Mouse (Mus musculus) hindbrain, embryonic 13.5 days (tissue): ENCODE data around the gene Krt71. TPM values are rescaled to one million over a fixed set of nuclear protein-coding genes. Genes with fewer than 3 reads are reported as not detected.

Experiments
- ATAC-seq: fragments of 200-750 bp; cut with Nextera tagmentation; 2 replicates; pipeline ENCODE4 v1.8.0; 2017; ENCODE audit warnings: moderate TSS enrichment; ENCODE audit not compliant: low FRiP score
- H3K27ac ChIP-seq: fragments of 300-500 bp; sonication (generic); 2 replicates; pipeline ENCODE4 v1.5.1; 2015; ENCODE audit warnings: inconsistent platforms, mild to moderate bottlenecking, moderate library complexity
- H3K27me3 ChIP-seq: fragments of 300-500 bp; sonication (generic); 2 replicates; pipeline ENCODE4 v1.6.1; 2015; ENCODE audit warnings: mild to moderate bottlenecking, inconsistent platforms
- H3K36me3 ChIP-seq: fragments of 300-500 bp; sonication (generic); 2 replicates; pipeline ENCODE4 v1.6.1; 2015; ENCODE audit warnings: mild to moderate bottlenecking, inconsistent platforms
- H3K4me1 ChIP-seq: fragments of 300-500 bp; sonication (generic); replicated peaks from 2 replicates; pipeline ENCODE4 v1.6.1; 2015; ENCODE audit warnings: inconsistent platforms
- H3K4me2 ChIP-seq: fragments of 300-500 bp; sonication (generic); 2 replicates; pipeline ENCODE4 v1.6.1; 2015; ENCODE audit warnings: inconsistent platforms, mild to moderate bottlenecking, moderate library complexity
- H3K4me3 ChIP-seq: fragments of 300-500 bp; sonication (generic); 2 replicates; pipeline ENCODE4 v1.5.1; 2015; ENCODE audit warnings: mild to moderate bottlenecking, inconsistent platforms
- H3K9ac ChIP-seq: fragments of 300-500 bp; sonication (generic); 2 replicates; pipeline ENCODE4 v1.6.1; 2015; ENCODE audit warnings: mild to moderate bottlenecking, inconsistent platforms
- H3K9me3 ChIP-seq: fragments of 300-500 bp; sonication (generic); 2 replicates; pipeline ENCODE4 v1.6.1; 2016; ENCODE audit warnings: inconsistent platforms
- WGBS: fragments of 180-500 bp; shearing (Covaris S2); methylation state at CpG from one replicate; pipeline ENCODE4 v1.1.7; 2015; 5-methylcytosine and 5-hydroxymethylcytosine counted together
- polyA plus RNA-seq: library from polyadenylated mRNA; unstranded; fragments of >200 nt; fragmentation: Nextera tagmentation; extraction: Ambion mirVana; gene quantifications from 2 replicates; pipeline ENCODE4 v1.2.1, GENCODE M21; 2015

Krt71 gene
- 0.31 and 0.45 TPM in 2 replicates for polyA plus RNA-seq

GRCm38 (mm10) chr15:101742711-101743110 lies at the start of gene Krt71:
Krt71 (minus strand) TSS chr15:101743109.
- no peak within 1 kb of the TSS for H3K4me2 ChIP-seq
- H3K36me3 ChIP-seq: no peaks in the 10 kb centered on the region
- no peaks in the 10 kb centered on the region for H3K9me3 ChIP-seq
- ATAC-seq: no peak
- 58% methylated on average over 14 of the region's 14 CpGs for WGBS
- no peak within 1 kb of the TSS for H3K9ac ChIP-seq
- H3K27ac ChIP-seq: no peak within 1 kb of the TSS
- H3K4me3 ChIP-seq: no peak within 1 kb of the TSS
- H3K4me1 ChIP-seq: no peaks in the 10 kb centered on the region
- no peaks in the 10 kb centered on the region for H3K27me3 ChIP-seq

GRCm38 (mm10) chr15:101790867-101791266 lies 48.0 kb upstream of the Krt71 start:
- H3K27me3 ChIP-seq: 0 out of 2 replicates have a peak, but pooled peaks cover 3% of the 10 kb centered on the region
- peaks cover 17% of the 10 kb centered on the region for H3K4me1 ChIP-seq
- no peak for ATAC-seq
- no peaks in the 10 kb centered on the region for H3K36me3 ChIP-seq
- no peak overlapping the region for H3K4me2 ChIP-seq
- peak overlapping the region; percentile 52 for H3K27ac ChIP-seq
- no peak overlapping the region for H3K9ac ChIP-seq
- H3K4me3 ChIP-seq: no peak overlapping the region
- WGBS: 15% methylated on average over 3 of the region's 3 CpGs
- no peaks in the 10 kb centered on the region for H3K9me3 ChIP-seq

GRCm38 (mm10) chr15:101786360-101786759 lies 43.5 kb upstream of the Krt71 start, which contains the start of gene Krt72:
Krt72 (minus strand) TSS chr15:101786460.
- no peaks in the 10 kb centered on the region for H3K9me3 ChIP-seq
- WGBS: 90% methylated on average over 18 of the region's 18 CpGs
- H3K27me3 ChIP-seq: no peaks in the 10 kb centered on the region
- H3K4me1 ChIP-seq: peaks cover 16% of the 10 kb centered on the region
- H3K36me3 ChIP-seq: no peaks in the 10 kb centered on the region
- no peak within 1 kb of the TSS for H3K27ac ChIP-seq
- no peak for ATAC-seq
- no peak within 1 kb of the TSS for H3K4me2 ChIP-seq
- no peak within 1 kb of the TSS for H3K9ac ChIP-seq
- no peak within 1 kb of the TSS for H3K4me3 ChIP-seq

- WGBS: 83% methylated on average over 10 of the region's 10 CpGs
- no peaks in the 10 kb centered on the region for H3K27me3 ChIP-seq
- no peak overlapping the region for H3K9ac ChIP-seq
Measured at GRCm38 (mm10) chr15:101773420-101773819, 30.5 kb upstream of the Krt71 start.

GRCm38 (mm10) chr15:101772711-101773081 lies 29.8 kb upstream of the Krt71 start:
- Histone ChIP-seq H3K36me3 (no peaks in the 10 kb centered on the region), H3K4me3 (no peak overlapping the region), H3K9me3 (no peaks in the 10 kb centered on the region), H3K4me2 (no peak overlapping the region), H3K9ac (0 out of 2 replicates have a peak overlapping the region, but pooled peaks have one; percentile 14), H3K27me3 (no peaks in the 10 kb centered on the region), H3K27ac (no peak overlapping the region), H3K4me1 (peaks cover 7% of the 10 kb centered on the region; the same call in 1 of the 2 replicates)
- 10% methylated on average over 5 of the region's 5 CpGs for WGBS
- no peak for ATAC-seq

More at GRCm38 (mm10) chr15:101773420-101773819, 30.5 kb upstream of the Krt71 start:
- H3K9me3 ChIP-seq: no peaks in the 10 kb centered on the region
- H3K4me3 ChIP-seq: no peak overlapping the region
- H3K36me3 ChIP-seq: no peaks in the 10 kb centered on the region
- no peak for ATAC-seq
- H3K4me2 ChIP-seq: no peak overlapping the region
- H3K4me1 ChIP-seq: peaks cover 7% of the 10 kb centered on the region; the same call in 1 of the 2 replicates
- H3K27ac ChIP-seq: no peak overlapping the region

- H3K36me3 ChIP-seq: no peaks in the 10 kb centered on the region
- no peaks in the 10 kb centered on the region for H3K9me3 ChIP-seq
- no peak overlapping the region for H3K4me3 ChIP-seq
- H3K9ac ChIP-seq: 0 out of 2 replicates have a peak overlapping the region, but pooled peaks have one; percentile 14
- H3K4me1 ChIP-seq: peaks cover 7% of the 10 kb centered on the region; the same call in 1 of the 2 replicates
- H3K27ac ChIP-seq: no peak overlapping the region
- 68% methylated on average over 5 of the region's 5 CpGs for WGBS
- H3K27me3 ChIP-seq: no peaks in the 10 kb centered on the region
- H3K4me2 ChIP-seq: no peak overlapping the region
- ATAC-seq: no peak
Measured at GRCm38 (mm10) chr15:101772080-101772710, 29.3 kb upstream of the Krt71 start.

GRCm38 (mm10) chr15:101770226-101770625 lies 27.3 kb upstream of the Krt71 start:
- Histone ChIP-seq H3K9ac (no peak overlapping the region), H3K9me3 (no peaks in the 10 kb centered on the region), H3K4me3 (no peak overlapping the region), H3K27me3 (no peaks in the 10 kb centered on the region), H3K4me2 (no peak overlapping the region), H3K36me3 (no peaks in the 10 kb centered on the region), H3K27ac (no peak overlapping the region), H3K4me1 (peaks cover 7% of the 10 kb centered on the region; the same call in 1 of the 2 replicates)
- WGBS: 61% methylated on average over 8 of the region's 8 CpGs
- no peak for ATAC-seq

GRCm38 (mm10) chr15:101737786-101738185 lies 5.1 kb downstream of the Krt71 start:
- H3K9me3 ChIP-seq: no peaks in the 10 kb centered on the region
- no peaks in the 10 kb centered on the region for H3K27me3 ChIP-seq
- WGBS: 70% methylated on average over 7 of the region's 7 CpGs
- H3K27ac ChIP-seq: no peak overlapping the region
- H3K9ac ChIP-seq: no peak overlapping the region
- ATAC-seq: no peak
- no peak overlapping the region for H3K4me3 ChIP-seq
- no peaks in the 10 kb centered on the region for H3K36me3 ChIP-seq
- no peak overlapping the region for H3K4me2 ChIP-seq
- H3K4me1 ChIP-seq: no peaks in the 10 kb centered on the region

- Histone ChIP-seq H3K4me3 (no peak overlapping the region), H3K9ac (no peak overlapping the region), H3K27ac (no peak overlapping the region), H3K4me2 (no peak overlapping the region), H3K9me3 (no peaks in the 10 kb centered on the region), H3K27me3 (no peaks in the 10 kb centered on the region), H3K36me3 (no peaks in the 10 kb centered on the region), H3K4me1 (no peaks in the 10 kb centered on the region)
- ATAC-seq: no peak
Measured at GRCm38 (mm10) chr15:101730653-101731052, 12.3 kb downstream of the Krt71 start.

GRCm38 (mm10) chr15:101724686-101725085 lies 18.2 kb downstream of the Krt71 start:
- H3K9me3 ChIP-seq: no peaks in the 10 kb centered on the region
- no peak overlapping the region for H3K4me2 ChIP-seq
- no peaks in the 10 kb centered on the region for H3K4me1 ChIP-seq
- no peak for ATAC-seq
- 71% methylated on average over 5 of the region's 5 CpGs for WGBS
- H3K27me3 ChIP-seq: no peaks in the 10 kb centered on the region
- H3K9ac ChIP-seq: no peak overlapping the region
- no peak overlapping the region for H3K27ac ChIP-seq
- no peaks in the 10 kb centered on the region for H3K36me3 ChIP-seq
- H3K4me3 ChIP-seq: no peak overlapping the region

GRCm38 (mm10) chr15:101715831-101716230 lies 27.1 kb downstream of the Krt71 start:
- Histone ChIP-seq H3K27me3 (no peaks in the 10 kb centered on the region), H3K9ac (no peak overlapping the region), H3K4me2 (no peak overlapping the region), H3K9me3 (no peaks in the 10 kb centered on the region), H3K27ac (no peak overlapping the region), H3K4me3 (no peak overlapping the region), H3K36me3 (no peaks in the 10 kb centered on the region), H3K4me1 (no peaks in the 10 kb centered on the region)
- WGBS: 78% methylated on average over 3 of the region's 3 CpGs
- ATAC-seq: no peak

- no peaks in the 10 kb centered on the region for H3K9me3 ChIP-seq
- no peaks in the 10 kb centered on the region for H3K4me1 ChIP-seq
- WGBS: 92% methylated on average over 5 of the region's 5 CpGs
- ATAC-seq: no peak
- no peaks in the 10 kb centered on the region for H3K27me3 ChIP-seq
- H3K36me3 ChIP-seq: no peaks in the 10 kb centered on the region
- no peak overlapping the region for H3K4me3 ChIP-seq
- no peak overlapping the region for H3K4me2 ChIP-seq
- H3K9ac ChIP-seq: no peak overlapping the region
- no peak overlapping the region for H3K27ac ChIP-seq
Measured at GRCm38 (mm10) chr15:101714356-101714755, 28.6 kb downstream of the Krt71 start.

GRCm38 (mm10) chr15:101713731-101714130 lies 29.2 kb downstream of the Krt71 start:
- H3K4me1 ChIP-seq: no peaks in the 10 kb centered on the region
- no peaks in the 10 kb centered on the region for H3K27me3 ChIP-seq
- no peaks in the 10 kb centered on the region for H3K9me3 ChIP-seq
- no peak overlapping the region for H3K9ac ChIP-seq
- no peak overlapping the region for H3K4me3 ChIP-seq
- no peak overlapping the region for H3K27ac ChIP-seq
- no peaks in the 10 kb centered on the region for H3K36me3 ChIP-seq
- no peak overlapping the region for H3K4me2 ChIP-seq
- no peak for ATAC-seq
- WGBS: 82% methylated on average over 8 of the region's 8 CpGs
